Mouse (Mus musculus): ENCODE data around the gene Med28. TPM values are rescaled to one million over a fixed set of nuclear protein-coding genes. Genes with fewer than 3 reads are reported as not detected.

Med28 gene
- total and polyA plus RNA-seq, 3 experiments: 177 to 195 TPM; not detected in 1

- Histone ChIP-seq H3K27ac (ENCODE audit: control insufficient read depth, low read depth, low read length) (no peak overlapping the region), H3K79me2 (ENCODE audit: control insufficient read depth, insufficient read depth, low read length, poor library complexity) (no peaks in the 10 kb centered on the region), H3K9me3 (replicated peaks; ENCODE audit: insufficient read depth, low read length) (no peaks in the 10 kb centered on the region), H3K4me3 (ENCODE audit: control insufficient read depth in 1 of 2, insufficient read depth in 1 of 2, low read depth in 2 of 2, low read length in 2 of 2) (no peak overlapping the region), H3K36me3 (ENCODE audit: control insufficient read depth in 1 of 2, insufficient read depth in 2 of 2, low read length in 2 of 2) (no peaks in the 10 kb centered on the region), H3K4me1 (ENCODE audit: control insufficient read depth in 1 of 2, insufficient read depth in 2 of 2, low read length in 2 of 2) (no peaks in the 10 kb centered on the region), H3K9ac (ENCODE audit: control insufficient read depth, low read depth, low read length, poor library complexity, severe bottlenecking) (no peak overlapping the region), H3K27me3 (ENCODE audit: control insufficient read depth in 1 of 2, insufficient read depth in 2 of 2, low read length in 2 of 2) (peaks cover 3 to 14% of the 10 kb centered on the region in 2 experiments)
- no peak for TF ChIP-seq SMC3 (IDR thresholded peaks at IDR 0.05; ENCODE audit: low read depth, low read length)
- TF ChIP-seq ZC3H11A (IDR thresholded peaks at IDR 0.05; ENCODE audit: low read depth, low read length): no peak
- TF ChIP-seq MYC (IDR thresholded peaks at IDR 0.05; ENCODE audit: low read depth, low read length): no peak
- TF ChIP-seq MEF2A (IDR thresholded peaks at IDR 0.05; ENCODE audit: extremely low read depth, insufficient replicate concordance, low read depth, low read length, poor library complexity, severe bottlenecking): no peak
- TF ChIP-seq GATA1 (IDR thresholded peaks at IDR 0.05; ENCODE audit: low read depth, low read length): no peak
- TF ChIP-seq UBTF (IDR thresholded peaks at IDR 0.05; ENCODE audit: borderline replicate concordance, insufficient read depth, low read depth, low read length): no peak
- no peak for TF ChIP-seq NELFE (IDR thresholded peaks at IDR 0.05; ENCODE audit: low read depth, low read length)
- no peak for TF ChIP-seq POLR2AphosphoS5 (IDR thresholded peaks at IDR 0.05; ENCODE audit: borderline replicate concordance, low read depth, low read length)
- DNase-seq (ENCODE audit: low read depth, low spot score): no peak
These were observed 23.3 kb downstream of the Med28 start for GRCm38 (mm10) chr5:45543374-45543773.

GRCm38 (mm10) chr5:45549586-45549985 lies 29.6 kb downstream of the Med28 start:
- Histone ChIP-seq H3K9ac (ENCODE audit: control insufficient read depth, low read depth, low read length, poor library complexity, severe bottlenecking) (no peak overlapping the region), H3K36me3 (ENCODE audit: control insufficient read depth in 1 of 2, insufficient read depth in 2 of 2, low read length in 2 of 2) (no peaks in the 10 kb centered on the region), H3K9me3 (replicated peaks; ENCODE audit: insufficient read depth, low read length) (no peaks in the 10 kb centered on the region), H3K27me3 (ENCODE audit: control insufficient read depth in 1 of 2, insufficient read depth in 2 of 2, low read length in 2 of 2) (peaks cover 0 to 11% of the 10 kb centered on the region in 2 experiments), H3K27ac (ENCODE audit: control insufficient read depth, low read depth, low read length) (no peak overlapping the region), H3K4me3 (ENCODE audit: control insufficient read depth in 1 of 2, insufficient read depth in 1 of 2, low read depth in 2 of 2, low read length in 2 of 2) (no peak overlapping the region), H3K4me1 (ENCODE audit: control insufficient read depth in 1 of 2, insufficient read depth in 2 of 2, low read length in 2 of 2) (no peaks in the 10 kb centered on the region), H3K79me2 (ENCODE audit: control insufficient read depth, insufficient read depth, low read length, poor library complexity) (no peaks in the 10 kb centered on the region)
- DNase-seq (ENCODE audit: low read depth, low spot score): no peak
- TF ChIP-seq HCFC1 (IDR thresholded peaks at IDR 0.05; ENCODE audit: low read depth, low read length): no peak
- no peak for TF ChIP-seq EP300 (IDR thresholded peaks at IDR 0.05; ENCODE audit: low read depth in 1 of 2, low read length in 2 of 2)
- TF ChIP-seq TCF12 (IDR thresholded peaks at IDR 0.05; ENCODE audit: low read depth, low read length): no peak
- TF ChIP-seq MAX (IDR thresholded peaks at IDR 0.05; ENCODE audit: low read length): no peak
- no peak for TF ChIP-seq MXI1 (IDR thresholded peaks at IDR 0.05; ENCODE audit: low read depth, low read length)
- TF ChIP-seq MYC (IDR thresholded peaks at IDR 0.05; ENCODE audit: low read depth, low read length): no peak
- no peak for TF ChIP-seq GATA1 (IDR thresholded peaks at IDR 0.05; ENCODE audit: low read depth, low read length)

GRCm38 (mm10) chr5:45564054-45564453 lies 44.0 kb downstream of the Med28 start:
- no peaks in the 10 kb centered on the region; a peak in 1 of 4 replicates for H3K4me1 ChIP-seq (ENCODE audit: control insufficient read depth in 1 of 2, insufficient read depth in 2 of 2, low read length in 2 of 2)
- peaks cover 0 to 3% of the 10 kb centered on the region in 2 experiments; a peak in 1 of 4 replicates for H3K36me3 ChIP-seq (ENCODE audit: control insufficient read depth in 1 of 2, insufficient read depth in 2 of 2, low read length in 2 of 2)
- no peak overlapping the region for H3K27ac ChIP-seq (ENCODE audit: control insufficient read depth, low read depth, low read length)
- DNase-seq (ENCODE audit: low read depth, low spot score): no peak
- H3K9me3 ChIP-seq (replicated peaks; ENCODE audit: insufficient read depth, low read length): no peaks in the 10 kb centered on the region
- TF ChIP-seq GATA1 (IDR thresholded peaks at IDR 0.05; ENCODE audit: low read depth, low read length) (no peak), ETS1 (IDR thresholded peaks at IDR 0.05; ENCODE audit: low read depth, low read length) (no peak), USF2 (IDR thresholded peaks at IDR 0.05; ENCODE audit: borderline replicate concordance in 1 of 2, insufficient read depth in 1 of 2, low read depth in 1 of 2, low read length in 2 of 2) (no peak), SMC3 (IDR thresholded peaks at IDR 0.05; ENCODE audit: low read depth, low read length) (no peak), KAT2A (conservative IDR thresholded peaks at IDR 0.05; ENCODE audit: low read depth, low read length) (no peak), UBTF (IDR thresholded peaks at IDR 0.05; ENCODE audit: borderline replicate concordance, insufficient read depth, low read depth, low read length) (no peak), NRF1 (IDR thresholded peaks at IDR 0.05; ENCODE audit: insufficient read depth, low read depth, low read length, poor library complexity, severe bottlenecking) (no peak), POLR2AphosphoS2 (IDR thresholded peaks at IDR 0.05; ENCODE audit: low read length) (no peak), NELFE (IDR thresholded peaks at IDR 0.05; ENCODE audit: low read depth, low read length) (no peak), TBP (IDR thresholded peaks at IDR 0.05; ENCODE audit: low read depth, low read length) (no peak), GABPA (IDR thresholded peaks at IDR 0.05; ENCODE audit: low read depth, low read length) (no peak), MAZ (IDR thresholded peaks at IDR 0.05; ENCODE audit: low read depth, low read length) (no peak), MAFK (IDR thresholded peaks at IDR 0.05; ENCODE audit: borderline replicate concordance, low read depth, low read length) (no peak), MEF2A (IDR thresholded peaks at IDR 0.05; ENCODE audit: extremely low read depth, insufficient replicate concordance, low read depth, low read length, poor library complexity, severe bottlenecking) (no peak), TCF12 (IDR thresholded peaks at IDR 0.05; ENCODE audit: low read depth, low read length) (no peak)
- no peaks in the 10 kb centered on the region for H3K79me2 ChIP-seq (ENCODE audit: control insufficient read depth, insufficient read depth, low read length, poor library complexity)
- H3K9ac ChIP-seq (ENCODE audit: control insufficient read depth, low read depth, low read length, poor library complexity, severe bottlenecking): no peak overlapping the region
- H3K4me3 ChIP-seq (ENCODE audit: control insufficient read depth in 1 of 2, insufficient read depth in 1 of 2, low read depth in 2 of 2, low read length in 2 of 2): no peak overlapping the region
- H3K27me3 ChIP-seq (ENCODE audit: control insufficient read depth in 1 of 2, insufficient read depth in 2 of 2, low read length in 2 of 2): peaks cover 2 to 5% of the 10 kb centered on the region in 2 experiments
